Mouse (Mus musculus): ENCODE measurements around the gene Calm1.

- TF ChIP-seq CTCF (IDR thresholded peaks at IDR 0.05; ENCODE audit: extremely low read depth, insufficient read depth, low read length) (no peak), POLR2A (IDR thresholded peaks at IDR 0.05; ENCODE audit: extremely low read depth, insufficient read depth, low read length) (peak; percentile 6; the same call in 1 of the 2 replicates)
These were observed 1.6 kb downstream of the Calm1 start for GRCm38 (mm10) chr12:100200645-100201362.
